Mouse (Mus musculus): ENCODE measurements around the gene Mettl2.

GRCm38 (mm10) chr11:105159673-105160360 is 33.6 kb downstream of the Mettl2 start:
- no peak for TF ChIP-seq GATA1 (IDR thresholded peaks at IDR 0.05; ENCODE audit: borderline replicate concordance, low read length)
- TF ChIP-seq FLI1 (IDR thresholded peaks at IDR 0.05; ENCODE audit: low read length), result no peak

Measured in megakaryocyte, embryonic 14.5 days (primary cell).